In the genomic region with DNA sequence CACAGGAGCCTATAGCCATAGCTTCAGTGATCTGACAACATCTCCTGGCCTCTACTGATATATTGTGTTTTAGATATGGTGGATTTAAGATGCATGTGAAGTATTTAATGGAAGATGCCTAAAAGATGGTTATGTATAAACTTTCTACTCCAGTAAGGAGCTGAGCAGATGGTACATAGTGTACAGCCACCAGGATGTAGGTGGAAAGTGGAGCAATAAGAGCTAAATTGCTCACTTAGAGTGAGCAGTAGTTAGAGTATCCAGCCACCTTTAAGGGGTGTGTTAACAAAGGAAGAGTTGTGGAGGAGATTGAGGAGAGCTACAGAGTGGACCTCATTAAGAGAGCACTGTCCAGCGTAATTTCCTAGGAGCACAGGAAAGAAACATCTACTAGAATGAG, we compare ENCODE assay signal across 20 mouse cellular contexts. TPM values are rescaled to one million over a fixed set of nuclear protein-coding genes. Genes with fewer than 3 reads are reported as not detected.
"Had no signal": no experiment of that assay in that cellular context is flagged by ENCODE, and none has a peak within 500 bp of the region (broad histone marks: within the 10 kb centered on the region; RNA-seq: fewer than 3 reads in every experiment).

No protein-coding gene starts in this region.

- ATAC-seq: forebrain, embryonic 13.5 days; forebrain, embryonic 14.5 days; forebrain, embryonic 15.5 days; forebrain, embryonic 16.5 days; forebrain, postnatal 0 days had no signal

- DNase-seq: cerebellum, adult 9-10 months; cerebellum, adult 9-11 months; cerebellum, postnatal 10 days; cerebellum, postnatal 14 days; cerebellum, postnatal 25 days; cerebellum, postnatal 36 days; embryo, embryonic 11 days; forebrain, postnatal 0 days; gastrocnemius, adult 2 months; gastrocnemius, postnatal 10 days; gastrocnemius, postnatal 14 days; gastrocnemius, postnatal 25 days; gastrocnemius, postnatal 36 days; heart, adult 18-20 months; heart, adult 2 months had no signal

RNA-seq across cellular contexts. Expression of a gene that starts 3.7 kb away (rescaled TPM):
- total RNA-seq: granulocyte monocyte progenitor cell, adult 5-6 weeks had no signal
